Mouse (Mus musculus) CD4-positive naive resting alpha-beta T cell, adult 76 days (primary cell): ENCODE results near the gene Dpm2. TPM values are rescaled to one million over a fixed set of nuclear protein-coding genes. Genes with fewer than 3 reads are reported as not detected.

Source experiments
- total RNA-seq: library from RNA; stranded (reverse); gene quantifications from one replicate; pipeline ENCODE4 v1.2.4, GENCODE M21; 2023

Gene Dpm2
- total RNA-seq, result 50.7 TPM

GRCm38 (mm10) chr2:32570698-32571494 is at the start of gene Dpm2:
Gene Dpm2, plus strand, starts transcription at chr2:32570858.

GRCm38 (mm10) chr2:32534733-32535471 is 35.8 kb upstream of the Dpm2 start, which contains the start of gene Fam102a:
Gene Fam102a, plus strand, starts transcription at chr2:32535332.

GRCm38 (mm10) chr2:32574497-32574896 is 3.8 kb downstream of the Dpm2 start, which contains the start of gene Pip5kl1:
Gene Pip5kl1, plus strand, starts transcription at chr2:32574797.

GRCm38 (mm10) chr2:32575586-32576160 is 5.0 kb downstream of the Dpm2 start, which contains the start of gene 9430097D07Rik:
Gene 9430097D07Rik, minus strand, starts transcription at chr2:32575684.

GRCm38 (mm10) chr2:32586871-32587351 is 16.3 kb downstream of the Dpm2 start, which contains the start of gene St6galnac4:
Gene St6galnac4, plus strand, starts transcription at chr2:32587095.

GRCm38 (mm10) chr2:32599409-32599808 is 28.8 kb downstream of the Dpm2 start, which contains the start of gene St6galnac6:
Gene St6galnac6, plus strand, starts transcription at chr2:32599709.

GRCm38 (mm10) chr2:32621517-32621859 is 50.8 kb downstream of the Dpm2 start, which contains the start of gene Ak1:
Gene Ak1, plus strand, starts transcription at chr2:32621758.

Other genes with a start within 250 kb of the Dpm2 start
- 93.7 TPM for gene Ciz1, start 218.5 kb upstream of the Dpm2 start, total RNA-seq
- gene Dnm1, start 217.5 kb upstream of the Dpm2 start, total RNA-seq, result not detected
- 23.4 TPM for gene 1110008P14Rik, start 188.9 kb upstream of the Dpm2 start, total RNA-seq
- gene Lcn2, start 182.6 kb upstream of the Dpm2 start, total RNA-seq, result 2.8 TPM
- gene Ptges2, start 175.0 kb upstream of the Dpm2 start, total RNA-seq, result 6.2 TPM
- 6.5 TPM for gene Naif1, start 120.4 kb upstream of the Dpm2 start, total RNA-seq
- 108 TPM for gene Slc25a25, start 119.4 kb upstream of the Dpm2 start, total RNA-seq
- gene Fam102a, start 35.5 kb upstream of the Dpm2 start, total RNA-seq, result 163 TPM
- 0.76 TPM for gene Pip5kl1, start 3.9 kb downstream of the Dpm2 start, total RNA-seq
- gene 9430097D07Rik, start 4.8 kb downstream of the Dpm2 start, total RNA-seq, result not detected
- 18.8 TPM for gene St6galnac4, start 16.2 kb downstream of the Dpm2 start, total RNA-seq
- gene St6galnac6, start 28.9 kb downstream of the Dpm2 start, total RNA-seq, result 4.1 TPM
- not detected for gene Ak1, start 50.9 kb downstream of the Dpm2 start, total RNA-seq
- gene Eng, start 75.7 kb downstream of the Dpm2 start, total RNA-seq, result 3.4 TPM
- gene Fpgs, start 133.3 kb downstream of the Dpm2 start, total RNA-seq, result 26.7 TPM
- gene Cdk9, start 142.2 kb downstream of the Dpm2 start, total RNA-seq, result 92.9 TPM
- gene Sh2d3c, start 150.2 kb downstream of the Dpm2 start, total RNA-seq, result 81.0 TPM
- gene 6330409D20Rik, start 170.2 kb downstream of the Dpm2 start, total RNA-seq, result not detected
- 26.4 TPM for gene Tor2a, start 186.4 kb downstream of the Dpm2 start, total RNA-seq
- gene Ttc16, start 204.8 kb downstream of the Dpm2 start, total RNA-seq, result 0.21 TPM
- 3.8 TPM for gene Ptrh1, start 204.9 kb downstream of the Dpm2 start, total RNA-seq
- gene Cfap157, start 213.6 kb downstream of the Dpm2 start, total RNA-seq, result not detected